ENCODE assay signal across 18 mouse cellular contexts in the genomic region with DNA sequence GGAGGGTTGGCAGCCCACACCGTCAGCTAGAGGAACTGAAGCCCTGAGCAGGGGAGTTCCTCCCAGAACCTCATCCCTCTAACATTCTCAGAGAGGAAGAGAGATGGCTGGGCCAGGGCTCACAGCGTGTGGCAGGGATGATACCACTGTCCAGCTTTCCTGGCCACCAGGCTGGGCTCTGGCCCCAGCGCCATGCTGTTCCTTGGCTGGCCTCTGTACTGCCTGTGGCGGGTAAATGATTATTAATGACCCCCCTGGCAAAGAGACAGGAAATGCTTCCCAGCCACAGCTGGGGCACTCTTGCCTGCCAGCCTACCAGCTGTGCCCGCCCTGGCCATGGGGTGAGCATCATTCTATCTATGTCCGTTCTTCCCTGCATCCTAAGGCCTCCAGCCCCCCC. TPM values are rescaled to one million over a fixed set of nuclear protein-coding genes. Genes with fewer than 3 reads are reported as not detected.
DNase-seq lines count a peak whose midpoint lies in the region; ATAC-seq and TF ChIP-seq lines count a peak whose summit lies in the region.
"Had no signal": no experiment of that assay in that cellular context is flagged by ENCODE, and none has a peak within 500 bp of the region (broad histone marks: within the 10 kb centered on the region; RNA-seq: fewer than 3 reads in every experiment).

No protein-coding gene starts in this region.

- no peak for TF ChIP-seq POLR2A in bone marrow macrophage, adult 2 months (IDR thresholded peaks at IDR 0.05; ENCODE audit: borderline replicate concordance, low read depth, low read length)

- peak; percentile 26 for TF ChIP-seq CTCF in layer of hippocampus, adult 2 months (conservative IDR thresholded peaks at IDR 0.05)
- TF ChIP-seq CTCF in bone marrow macrophage, adult 2 months (IDR thresholded peaks at IDR 0.05; ENCODE audit: low read depth, low read length): no peak
- no peak for TF ChIP-seq CTCF in stomach, postnatal 0 days (IDR thresholded peaks at IDR 0.05; ENCODE audit: low read depth)

- no peak overlapping the region for H3K27ac ChIP-seq in heart, embryonic 11.5 days (ENCODE audit: low read depth, low read length)
- peak overlapping the region; percentile 86 for H3K27ac ChIP-seq in layer of hippocampus, adult 2 months
- H3K27ac ChIP-seq in bone marrow macrophage, adult 2 months (ENCODE audit: insufficient read depth, low read depth, low read length): peak overlapping the region; percentile 50
- no peak overlapping the region for H3K27ac ChIP-seq in stomach, postnatal 0 days (replicated peaks)
- H3K27ac ChIP-seq: forebrain, embryonic 12.5 days; liver, embryonic 13.5 days; midbrain, embryonic 15.5 days; stomach, embryonic 15.5 days had no signal

- H3K4me3 ChIP-seq in heart, embryonic 11.5 days (ENCODE audit: low read depth, low read length): no peak overlapping the region
- H3K4me3 ChIP-seq in layer of hippocampus, adult 2 months: no peak overlapping the region; the same call in 1 of the 2 replicates
- no peak overlapping the region for H3K4me3 ChIP-seq in bone marrow macrophage, adult 2 months (ENCODE audit: insufficient read depth, low read length)
- H3K4me3 ChIP-seq in stomach, postnatal 0 days (ENCODE audit: low read depth, low read length): no peak overlapping the region
- H3K4me3 ChIP-seq: forebrain, embryonic 12.5 days; liver, embryonic 13.5 days; midbrain, embryonic 15.5 days; stomach, embryonic 15.5 days had no signal

- no peaks in the 10 kb centered on the region for H3K36me3 ChIP-seq in heart, embryonic 11.5 days (ENCODE audit: control insufficient read depth, insufficient read depth, low read length)
- no peaks in the 10 kb centered on the region for H3K36me3 ChIP-seq in stomach, postnatal 0 days (ENCODE audit: control insufficient read depth, insufficient read depth, low read length)
- H3K36me3 ChIP-seq: forebrain, embryonic 12.5 days; liver, embryonic 13.5 days; midbrain, embryonic 15.5 days; stomach, embryonic 15.5 days had no signal

- peak; percentile 88 for DNase-seq in heart, adult 11 months
- no peak for DNase-seq in layer of hippocampus, adult 2 months (ENCODE audit: low spot score in 2 of 2)
- DNase-seq in layer of hippocampus, adult 9-10 months (ENCODE audit: low spot score): no peak
- peak; percentile 56 for DNase-seq in Muller cell, postnatal 12 days (ENCODE audit: inconsistent ontology term)
- no peak for DNase-seq in stomach, postnatal 0 days (ENCODE audit: low spot score)
- DNase-seq: kidney, adult 18-20 months; kidney, postnatal 25 days; liver, embryonic 13.5 days had no signal

- H3K27me3 ChIP-seq in heart, embryonic 11.5 days (ENCODE audit: control insufficient read depth, insufficient read depth, low read length): peaks cover 36% of the 10 kb centered on the region
- H3K27me3 ChIP-seq in stomach, postnatal 0 days (ENCODE audit: control insufficient read depth, insufficient read depth, low read length): no peaks in the 10 kb centered on the region

- H3K9ac ChIP-seq in heart, embryonic 11.5 days (ENCODE audit: low read depth, low read length): no peak overlapping the region
- no peak overlapping the region for H3K9ac ChIP-seq in stomach, postnatal 0 days (ENCODE audit: low read length)
- H3K9ac ChIP-seq: forebrain, embryonic 12.5 days; liver, embryonic 13.5 days; midbrain, embryonic 15.5 days; stomach, embryonic 15.5 days had no signal

- no peak overlapping the region for H3K4me2 ChIP-seq in heart, embryonic 11.5 days
- H3K4me2 ChIP-seq in stomach, postnatal 0 days (replicated peaks; ENCODE audit: low read depth): no peak overlapping the region
- H3K4me2 ChIP-seq: forebrain, embryonic 12.5 days; liver, embryonic 13.5 days; midbrain, embryonic 15.5 days; stomach, embryonic 15.5 days had no signal

- no peak for TF ChIP-seq EP300 in stomach, postnatal 0 days (optimal IDR thresholded peaks at IDR 0.05)

- ATAC-seq in heart, embryonic 11.5 days (replicated peaks; ENCODE audit: insufficient number of reproducible peaks, low FRiP score, low TSS enrichment): no peak
- ATAC-seq in stomach, postnatal 0 days (ENCODE audit: low FRiP score, low TSS enrichment): no peak
- ATAC-seq: midbrain, embryonic 15.5 days had no signal

- 0 out of 2 replicates have a peak, but pooled peaks cover under 1% of the 10 kb centered on the region for H3K4me1 ChIP-seq in heart, embryonic 11.5 days (ENCODE audit: control insufficient read depth, insufficient read depth, low read length)
- H3K4me1 ChIP-seq in bone marrow macrophage, adult 2 months (ENCODE audit: control insufficient read depth, insufficient read depth, low read length): peaks cover 39% of the 10 kb centered on the region
- no peaks in the 10 kb centered on the region for H3K4me1 ChIP-seq in stomach, postnatal 0 days (replicated peaks; ENCODE audit: control insufficient read depth, insufficient read depth)

- no peaks in the 10 kb centered on the region for H3K9me3 ChIP-seq in heart, embryonic 11.5 days (replicated peaks; ENCODE audit: control insufficient read depth, low read length)
- H3K9me3 ChIP-seq in stomach, postnatal 0 days (ENCODE audit: control insufficient read depth, low read length): no peaks in the 10 kb centered on the region
- H3K9me3 ChIP-seq: forebrain, embryonic 12.5 days; liver, embryonic 13.5 days; midbrain, embryonic 15.5 days; stomach, embryonic 15.5 days had no signal

- WGBS in heart, embryonic 11.5 days (ENCODE audit: insufficient replicate concordance): 82% methylated on average over 6 of the region's 6 CpGs
- 72% methylated on average over 6 of the region's 6 CpGs for whole genome bisulfite sequencing in stomach, postnatal 0 days

RNA-seq across cellular contexts. Expression of a gene that starts 33.6 kb away (rescaled TPM):
- polyA plus RNA-seq in heart, embryonic 11.5 days (2014; fragmentation: Nextera tagmentation; extraction: Ambion mirVana): 5.8 and 5.9 TPM in 2 replicates
- 100 to 1,000 TPM; 300 to 318 TPM for total RNA-seq in layer of hippocampus, adult 2 months (2021)
- polyA plus RNA-seq in bone marrow macrophage, adult 2 months (2012; ENCODE audit: insufficient read depth, insufficient read length, missing spikeins): 2.6 and 3.5 TPM in 2 replicates
- 9.2 and 9.5 TPM in 2 replicates for polyA plus RNA-seq in stomach, postnatal 0 days (2015; fragmentation: Nextera tagmentation; extraction: Ambion mirVana)

RNA-seq across cellular contexts. Expression of a gene that starts 44.5 kb away (rescaled TPM):
- 0.89 TPM in 1 of 2 replicates, not detected in the other for polyA plus RNA-seq in heart, embryonic 11.5 days (2014; fragmentation: Nextera tagmentation; extraction: Ambion mirVana)
- 1 to 10 TPM in 1 of 2 experiments, not detected in 1; 2.4 TPM for total RNA-seq in layer of hippocampus, adult 2 months (2021)
- 8.7 and 11.2 TPM in 2 replicates for polyA plus RNA-seq in bone marrow macrophage, adult 2 months (2012; ENCODE audit: insufficient read depth, insufficient read length, missing spikeins)
- 0.24 TPM in 1 of 2 replicates, not detected in the other for polyA plus RNA-seq in stomach, postnatal 0 days (2015; fragmentation: Nextera tagmentation; extraction: Ambion mirVana)
- total RNA-seq: ES-E14; gastrocnemius, postnatal 4 days; layer of hippocampus, postnatal 14 days; megakaryocyte progenitor cell, adult 5-6 weeks had no signal
- polyA plus RNA-seq: forebrain, embryonic 12.5 days; midbrain, embryonic 15.5 days; thymus, postnatal 0 days had no signal

Comparison
In these comparisons a context has a peak if more than half of its experiments do, and no peak if none do; other contexts are left out.
1. DNase-seq: peak in heart, adult 11 months (single experiment) and Muller cell, postnatal 12 days (single experiment); none in layer of hippocampus, adult 2 months (0 of 2), layer of hippocampus, adult 9-10 months (single experiment) and stomach, postnatal 0 days (single experiment).
2. H3K27ac ChIP-seq: peak in layer of hippocampus, adult 2 months (single experiment) and bone marrow macrophage, adult 2 months (single experiment); none in heart, embryonic 11.5 days (single experiment) and stomach, postnatal 0 days (single experiment).